16 mouse cellular contexts compared by ENCODE assay signal in genomic region chr2:166110764-166111163, GRCm38 (mm10).
"Had no signal": no experiment of that assay in that cellular context is flagged by ENCODE, and none has a peak within 500 bp of the region (broad histone marks: within the 10 kb centered on the region; RNA-seq: fewer than 3 reads in every experiment).

No protein-coding gene starts in this region.

- DNase-seq: kidney, postnatal 4 days; left cerebral cortex, postnatal 4 days; liver, postnatal 0 days; lung, embryonic 14.5 days; right cerebral cortex, postnatal 25 days; spleen, adult 18-20 months; thymus, postnatal 25 days had no signal

- H3K4me2 ChIP-seq: limb, embryonic 12.5 days; limb, embryonic 15.5 days; liver, embryonic 11.5 days; lung, embryonic 14.5 days; midbrain, embryonic 13.5 days; stomach, embryonic 15.5 days had no signal

- H3K9me3 ChIP-seq: limb, embryonic 15.5 days; midbrain, embryonic 13.5 days; stomach, embryonic 15.5 days had no signal

- H3K27me3 ChIP-seq: limb, embryonic 12.5 days; limb, embryonic 15.5 days; midbrain, embryonic 13.5 days; stomach, embryonic 15.5 days had no signal

- H3K4me3 ChIP-seq: limb, embryonic 12.5 days; limb, embryonic 15.5 days; midbrain, embryonic 13.5 days; stomach, embryonic 15.5 days had no signal

- H3K9ac ChIP-seq: limb, embryonic 12.5 days; limb, embryonic 15.5 days; liver, embryonic 14.5 days; liver, postnatal 0 days; lung, embryonic 14.5 days; midbrain, embryonic 13.5 days; stomach, embryonic 15.5 days had no signal

- H3K27ac ChIP-seq: limb, embryonic 15.5 days; liver, embryonic 14.5 days; macrophage; midbrain, embryonic 13.5 days; stomach, embryonic 15.5 days had no signal

- ATAC-seq: intestine, postnatal 0 days; liver, postnatal 0 days; lung, postnatal 0 days; midbrain, embryonic 13.5 days had no signal
